Mouse (Mus musculus): ENCODE measurements around the gene Slc39a7.

- TF ChIP-seq CTCF (IDR thresholded peaks at IDR 0.05; ENCODE audit: borderline replicate concordance, extremely low read depth, insufficient read depth, insufficient read length): no peak
- no peak for TF ChIP-seq POLR2A (IDR thresholded peaks at IDR 0.05; ENCODE audit: borderline replicate concordance, extremely low read depth, insufficient read depth, insufficient read length, poor library complexity, severe bottlenecking)
Measured at GRCm38 (mm10) chr17:34072091-34072490, 40.6 kb upstream of the Slc39a7 start.

All from brain, embryonic 14.5 days (tissue).